Mouse (Mus musculus): ENCODE measurements at regions not wholly inside any gene's neighbourhood (a gene's known extent, or its start where the extent isn't known, plus 50 kb on each side); places are given as distances from the start of the nearest gene placed in this dataset.

GRCm38 (mm10) chr13:26325066-26325465, 444.9 kb downstream of the Hdgfl1 start:
- no peaks in the 10 kb centered on the region for H3K27me3 ChIP-seq
- no peak overlapping the region for H3K4me3 ChIP-seq
- no peaks in the 10 kb centered on the region for H3K9me3 ChIP-seq
- no peak for ATAC-seq (ENCODE audit: insufficient number of reproducible peaks, low FRiP score, low TSS enrichment, low read depth)
- H3K27ac ChIP-seq = no peak overlapping the region
- 72% methylated on average over 3 of the region's 3 CpGs for WGBS
- no peaks in the 10 kb centered on the region for H3K36me3 ChIP-seq
- no peak overlapping the region for H3K9ac ChIP-seq
- no peaks in the 10 kb centered on the region for H3K4me1 ChIP-seq
- no peak overlapping the region for H3K4me2 ChIP-seq

DNA sequence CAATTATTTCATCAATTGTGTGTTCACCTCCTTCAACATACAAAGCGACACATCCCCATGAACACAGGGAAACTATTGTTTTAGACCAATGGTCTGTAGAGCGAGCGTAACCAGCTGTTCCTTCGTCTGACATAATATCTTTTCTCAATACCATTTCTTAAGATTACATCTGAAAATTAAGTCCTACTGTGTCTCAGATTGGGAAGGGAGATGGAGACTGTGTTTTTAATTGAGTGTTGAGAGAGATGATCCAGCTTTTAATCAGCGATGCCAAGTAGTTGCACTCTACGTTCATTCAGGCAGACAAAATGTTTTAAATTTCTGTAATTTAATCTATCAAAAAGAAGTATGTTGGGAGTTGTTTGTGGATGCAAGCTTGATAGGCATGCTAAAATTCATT, 445.3 kb downstream of the Hdgfl1 start:
- Histone ChIP-seq H3K9me3 (no peaks in the 10 kb centered on the region), H3K27ac (no peak overlapping the region), H3K9ac (no peak overlapping the region), H3K4me2 (no peak overlapping the region), H3K4me3 (no peak overlapping the region), H3K4me1 (no peaks in the 10 kb centered on the region), H3K27me3 (no peaks in the 10 kb centered on the region), H3K36me3 (no peaks in the 10 kb centered on the region)
- no peak for ATAC-seq (ENCODE audit: insufficient number of reproducible peaks, low FRiP score, low TSS enrichment, low read depth)
- 80% methylated on average over 6 of the region's 6 CpGs for WGBS

- H3K4me1 ChIP-seq = no peaks in the 10 kb centered on the region
- H3K36me3 ChIP-seq = no peaks in the 10 kb centered on the region
- 51% methylated on average over 5 of the region's 5 CpGs for WGBS
- no peak overlapping the region for H3K4me2 ChIP-seq
- H3K27me3 ChIP-seq = no peaks in the 10 kb centered on the region
- H3K9ac ChIP-seq = no peak overlapping the region
- H3K9me3 ChIP-seq = no peaks in the 10 kb centered on the region
- H3K27ac ChIP-seq = no peak overlapping the region
- ATAC-seq (ENCODE audit: insufficient number of reproducible peaks, low FRiP score, low TSS enrichment, low read depth) = no peak
- no peak overlapping the region for H3K4me3 ChIP-seq
Observed at GRCm38 (mm10) chr13:26318557-26318956, 451.4 kb downstream of the Hdgfl1 start.

- H3K27ac ChIP-seq = no peak overlapping the region
- no peaks in the 10 kb centered on the region for H3K4me1 ChIP-seq
- ATAC-seq (ENCODE audit: insufficient number of reproducible peaks, low FRiP score, low TSS enrichment, low read depth) = no peak
- H3K27me3 ChIP-seq = no peaks in the 10 kb centered on the region
- H3K36me3 ChIP-seq = no peaks in the 10 kb centered on the region
- 55% methylated on average over 7 of the region's 7 CpGs for WGBS
- H3K9ac ChIP-seq = no peak overlapping the region
- H3K4me2 ChIP-seq = no peak overlapping the region
- H3K9me3 ChIP-seq = no peaks in the 10 kb centered on the region
- no peak overlapping the region for H3K4me3 ChIP-seq
Observed at GRCm38 (mm10) chr13:26312246-26313010, 457.5 kb downstream of the Hdgfl1 start.

DNA sequence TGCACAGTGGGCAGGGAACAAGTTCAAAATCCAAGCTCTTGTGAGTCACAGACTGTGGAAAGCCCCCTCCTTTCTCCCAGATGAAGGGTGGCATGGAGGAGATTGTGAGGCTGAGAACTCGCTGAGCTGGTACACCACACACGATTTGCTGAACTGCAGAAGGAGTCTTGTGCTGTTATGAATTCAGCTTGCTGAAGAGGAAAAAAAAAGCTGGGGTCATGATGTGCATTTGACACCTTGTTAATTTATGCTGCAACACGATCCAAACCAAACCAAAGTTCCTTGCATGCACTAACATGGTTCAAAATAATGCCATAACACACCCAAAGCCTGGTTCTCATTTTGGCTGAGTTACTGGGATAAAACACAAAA, 485.9 kb downstream of the Hdgfl1 start:
- ATAC-seq (ENCODE audit: insufficient number of reproducible peaks, low FRiP score, low TSS enrichment, low read depth) = no peak
- H3K36me3 ChIP-seq = no peaks in the 10 kb centered on the region
- H3K4me3 ChIP-seq = no peak overlapping the region
- peaks cover 8% of the 10 kb centered on the region for H3K4me1 ChIP-seq
- peak overlapping the region; percentile 27; the same call in 1 of the 2 replicates for H3K27ac ChIP-seq
- WGBS = 27% methylated on average over 3 of the region's 3 CpGs
- no peak overlapping the region for H3K4me2 ChIP-seq
- no peak overlapping the region for H3K9ac ChIP-seq
- H3K9me3 ChIP-seq = no peaks in the 10 kb centered on the region
- H3K27me3 ChIP-seq = no peaks in the 10 kb centered on the region

GRCm38 (mm10) chr13:26283397-26284072, 486.4 kb downstream of the Hdgfl1 start:
- 32% methylated on average over 6 of the region's 6 CpGs for WGBS
- Histone ChIP-seq H3K4me3 (no peak overlapping the region), H3K36me3 (no peaks in the 10 kb centered on the region), H3K9ac (no peak overlapping the region), H3K27me3 (no peaks in the 10 kb centered on the region), H3K27ac (peak overlapping the region; percentile 54), H3K4me1 (peaks cover 8% of the 10 kb centered on the region), H3K4me2 (no peak overlapping the region), H3K9me3 (no peaks in the 10 kb centered on the region)
- peak; percentile 78 for ATAC-seq (ENCODE audit: insufficient number of reproducible peaks, low FRiP score, low TSS enrichment, low read depth)

DNA sequence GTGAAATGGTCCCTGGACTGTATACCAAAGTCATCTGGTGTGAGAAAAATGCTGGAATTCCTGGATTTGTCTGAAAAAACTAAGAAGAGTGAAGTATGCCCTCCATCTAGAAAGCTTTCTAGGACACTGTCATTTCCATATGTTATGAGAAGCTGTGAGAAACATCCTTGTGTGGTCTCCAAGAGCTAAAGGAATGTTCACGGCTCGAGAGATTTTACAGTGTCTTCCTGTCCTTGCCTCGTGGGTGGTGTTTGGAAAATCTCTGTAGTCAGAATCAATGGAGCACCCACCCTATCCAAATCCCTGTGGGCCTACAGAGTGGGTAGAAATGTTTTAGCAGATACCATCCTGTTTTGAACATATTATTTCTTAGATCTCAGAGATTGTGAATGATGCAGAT, 487.7 kb downstream of the Hdgfl1 start:
- peaks cover 8% of the 10 kb centered on the region for H3K4me1 ChIP-seq
- ATAC-seq (ENCODE audit: insufficient number of reproducible peaks, low FRiP score, low TSS enrichment, low read depth) = no peak
- no peaks in the 10 kb centered on the region for H3K27me3 ChIP-seq
- no peak overlapping the region for H3K27ac ChIP-seq
- no peaks in the 10 kb centered on the region for H3K9me3 ChIP-seq
- WGBS = 70% methylated on average over 3 of the region's 3 CpGs
- no peak overlapping the region for H3K4me2 ChIP-seq
- H3K9ac ChIP-seq = no peak overlapping the region
- H3K4me3 ChIP-seq = no peak overlapping the region
- no peaks in the 10 kb centered on the region for H3K36me3 ChIP-seq

DNA sequence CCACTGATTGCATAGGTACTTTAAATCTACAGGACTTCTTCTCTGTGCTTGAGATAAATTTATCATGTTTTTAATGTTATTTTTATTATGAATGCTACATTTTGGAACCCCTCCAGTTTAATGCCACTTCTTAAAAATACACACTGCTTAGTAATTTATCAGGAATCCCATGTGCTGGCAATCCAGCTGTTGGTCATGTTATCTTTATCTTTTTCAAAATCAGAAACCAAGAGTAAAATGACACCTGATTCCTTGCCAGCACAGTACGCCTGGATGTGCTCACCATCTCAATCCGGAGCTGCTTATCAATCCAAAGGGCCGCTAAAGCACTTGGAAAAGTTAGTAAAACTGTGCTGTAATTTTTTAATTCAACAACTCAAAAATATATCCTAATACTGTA, 497.1 kb downstream of the Hdgfl1 start:
- H3K9me3 ChIP-seq = no peaks in the 10 kb centered on the region
- H3K27me3 ChIP-seq = no peaks in the 10 kb centered on the region
- 76% methylated on average over 3 of the region's 3 CpGs for WGBS
- no peak overlapping the region for H3K27ac ChIP-seq
- H3K4me3 ChIP-seq = no peak overlapping the region
- H3K4me1 ChIP-seq = no peaks in the 10 kb centered on the region
- ATAC-seq (ENCODE audit: insufficient number of reproducible peaks, low FRiP score, low TSS enrichment, low read depth) = no peak
- H3K36me3 ChIP-seq = no peaks in the 10 kb centered on the region
- no peak overlapping the region for H3K9ac ChIP-seq
- H3K4me2 ChIP-seq = no peak overlapping the region

DNA sequence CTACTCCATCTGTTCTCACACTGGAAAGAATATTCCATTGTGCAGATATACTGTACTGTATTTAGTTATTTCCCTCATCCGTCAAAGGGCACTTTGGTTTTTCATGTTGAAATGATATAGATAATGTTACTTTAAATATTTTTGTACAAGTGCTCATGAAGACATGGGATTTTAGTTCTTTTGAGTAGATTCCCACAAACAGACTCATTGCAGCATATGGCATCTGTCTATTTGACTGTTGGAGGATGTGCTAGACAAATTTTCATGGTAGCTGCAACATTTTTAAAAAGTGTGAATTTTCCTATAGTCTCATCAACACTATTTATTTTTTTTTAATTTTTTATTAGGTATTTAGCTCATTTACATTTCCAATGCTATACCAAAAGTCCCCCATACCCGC, 502.5 kb downstream of the Hdgfl1 start:
- Histone ChIP-seq H3K4me1 (no peaks in the 10 kb centered on the region), H3K4me2 (no peak overlapping the region), H3K9ac (no peak overlapping the region), H3K27me3 (no peaks in the 10 kb centered on the region), H3K36me3 (no peaks in the 10 kb centered on the region), H3K4me3 (no peak overlapping the region), H3K9me3 (no peaks in the 10 kb centered on the region), H3K27ac (no peak overlapping the region)
- WGBS = 95% methylated on average over 2 of the region's 2 CpGs
- no peak for ATAC-seq (ENCODE audit: insufficient number of reproducible peaks, low FRiP score, low TSS enrichment, low read depth)

GRCm38 (mm10) chr13:26235941-26236340, 534.0 kb downstream of the Hdgfl1 start:
- Histone ChIP-seq H3K9ac (no peak overlapping the region), H3K27me3 (no peaks in the 10 kb centered on the region), H3K36me3 (no peaks in the 10 kb centered on the region), H3K4me2 (no peak overlapping the region), H3K4me1 (no peaks in the 10 kb centered on the region), H3K9me3 (no peaks in the 10 kb centered on the region), H3K4me3 (no peak overlapping the region), H3K27ac (no peak overlapping the region)
- WGBS = 79% methylated on average over 5 of the region's 5 CpGs
- ATAC-seq (ENCODE audit: insufficient number of reproducible peaks, low FRiP score, low TSS enrichment, low read depth) = no peak

DNA sequence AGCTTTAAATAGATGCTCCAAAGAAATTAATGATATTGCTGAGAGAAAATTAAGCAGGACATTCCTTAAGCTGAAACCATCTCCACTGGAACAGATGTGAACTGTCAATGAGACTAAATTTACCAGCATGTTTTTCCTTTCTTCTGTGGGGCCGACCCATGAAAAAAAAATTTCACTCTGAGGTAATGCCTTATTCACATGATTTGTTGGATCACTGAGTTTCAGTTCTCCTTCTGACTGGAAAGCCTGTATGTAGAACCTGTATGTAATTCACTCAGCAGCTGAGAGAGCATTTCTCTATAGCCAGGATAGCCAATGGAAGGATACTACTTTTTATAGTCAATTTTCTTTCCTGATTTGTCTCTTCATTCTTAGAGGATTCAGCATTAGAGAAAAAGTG, 535.3 kb downstream of the Hdgfl1 start:
- H3K4me2 ChIP-seq = no peak overlapping the region
- H3K9me3 ChIP-seq = no peaks in the 10 kb centered on the region
- no peak overlapping the region for H3K9ac ChIP-seq
- no peaks in the 10 kb centered on the region for H3K36me3 ChIP-seq
- no peaks in the 10 kb centered on the region for H3K27me3 ChIP-seq
- H3K27ac ChIP-seq = no peak overlapping the region
- H3K4me1 ChIP-seq = no peaks in the 10 kb centered on the region
- H3K4me3 ChIP-seq = no peak overlapping the region
- 74% methylated on average over 1 of the region's 1 CpGs for WGBS
- ATAC-seq (ENCODE audit: insufficient number of reproducible peaks, low FRiP score, low TSS enrichment, low read depth) = no peak

- no peak overlapping the region for H3K4me2 ChIP-seq
- H3K27ac ChIP-seq = no peak overlapping the region
- H3K9ac ChIP-seq = no peak overlapping the region
- H3K36me3 ChIP-seq = no peaks in the 10 kb centered on the region
- H3K4me3 ChIP-seq = no peak overlapping the region
- H3K9me3 ChIP-seq = no peaks in the 10 kb centered on the region
- no peaks in the 10 kb centered on the region for H3K4me1 ChIP-seq
- no peak for ATAC-seq (ENCODE audit: insufficient number of reproducible peaks, low FRiP score, low TSS enrichment, low read depth)
- 55% methylated on average over 3 of the region's 3 CpGs for WGBS
- no peaks in the 10 kb centered on the region for H3K27me3 ChIP-seq
Observed at GRCm38 (mm10) chr13:26217299-26217698, 552.7 kb downstream of the Hdgfl1 start.

All from limb, embryonic 15.5 days (tissue).